Mouse (Mus musculus): ENCODE results near the gene Elp5.

DNA sequence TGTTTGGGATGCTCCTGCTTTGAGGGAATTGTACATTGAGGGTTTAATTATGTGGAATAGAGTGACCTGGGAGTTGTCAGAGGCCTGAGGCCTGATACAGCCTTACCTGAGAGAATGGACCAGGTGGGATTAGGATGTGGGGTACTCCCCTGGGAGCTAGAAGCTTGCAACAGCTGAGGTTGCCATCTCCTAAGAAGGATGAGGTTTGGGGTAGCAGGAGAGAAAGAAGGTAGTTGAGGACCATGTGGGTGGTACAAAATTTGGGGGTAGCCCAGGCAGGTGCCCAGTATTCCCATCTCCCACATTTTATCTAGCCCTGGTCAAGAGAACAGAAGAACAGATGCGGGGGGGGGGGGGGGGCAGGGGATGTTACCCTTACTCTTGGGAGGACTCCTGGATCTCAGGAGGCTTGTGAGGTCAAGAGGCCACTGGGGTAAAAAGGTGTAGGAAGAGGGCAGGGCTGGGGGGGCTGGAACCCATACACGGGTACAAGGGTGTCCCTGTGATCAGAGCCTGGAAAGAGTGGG, 37.2 kb upstream of the Elp5 start:
- TF ChIP-seq POLR2A (IDR thresholded peaks at IDR 0.05; ENCODE audit: low read depth, low read length) (no peak), CTCF (conservative IDR thresholded peaks at IDR 0.05 in 1 of 2, IDR thresholded peaks at IDR 0.05 in 1 of 2; ENCODE audit: low read depth in 2 of 2, low read length in 2 of 2) (no peak)
